Mouse (Mus musculus): ENCODE results near the gene Pdf. TPM values are rescaled to one million over a fixed set of nuclear protein-coding genes. Genes with fewer than 3 reads are reported as not detected.
A peak's percentile ranks its signal among the peaks of the same experiment; 100 is the strongest.
"Not testable (repeated sequence)": the region's sequence is repeated elsewhere in the genome, so short reads cannot be mapped to it uniquely, and the experiment has no call there.

Pdf gene
- total RNA-seq, 2 experiments from 2014 or later: 25.2 to 26.1 TPM

DNA sequence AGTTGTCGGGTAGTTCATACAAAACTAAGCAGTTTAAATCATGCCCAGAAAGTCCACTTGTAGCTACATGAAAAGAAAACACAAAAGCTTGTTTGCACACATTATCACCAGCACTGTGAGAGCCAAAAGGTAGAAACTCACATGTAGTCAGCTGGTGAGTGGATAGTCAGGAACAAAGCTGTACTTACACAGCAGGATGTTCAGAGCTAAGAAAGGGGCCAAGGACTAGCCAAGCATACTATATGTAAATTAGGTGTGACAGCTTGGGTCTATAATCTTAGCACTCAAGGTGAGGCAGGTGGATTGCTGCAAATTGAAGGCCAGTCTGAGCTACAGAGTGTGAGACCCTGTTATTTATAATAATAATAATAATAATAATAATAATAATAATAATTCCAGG, 14.2 kb upstream of the Pdf start:
- no peak for DNase-seq (ENCODE audit: low spot score in 2 of 2)
- H3K27ac ChIP-seq: no peak overlapping the region
- TF ChIP-seq CTCF (conservative IDR thresholded peaks at IDR 0.05): no peak
- H3K4me3 ChIP-seq: no peak overlapping the region

DNA sequence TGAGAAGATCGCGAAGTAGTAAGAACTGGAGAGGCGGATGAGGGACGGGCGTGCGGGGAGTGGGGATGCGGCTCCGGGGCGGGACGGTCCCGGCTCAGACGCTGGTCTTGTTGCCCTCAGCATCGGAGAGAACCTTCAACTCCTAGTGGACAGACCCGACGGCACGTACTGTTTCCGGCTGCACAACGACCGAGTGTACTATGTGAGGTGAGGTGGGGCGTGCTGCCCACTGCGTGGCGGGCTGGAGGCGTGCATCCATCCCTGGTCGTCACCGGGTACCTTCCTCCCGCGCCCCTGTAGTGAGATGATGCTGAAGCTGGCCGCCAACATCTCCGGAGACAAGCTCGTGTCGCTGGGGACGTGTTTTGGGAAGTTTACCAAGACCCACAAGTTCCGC, 8.6 kb upstream of the Pdf start:
- no peak for TF ChIP-seq CTCF (conservative IDR thresholded peaks at IDR 0.05)
- no peak for DNase-seq (ENCODE audit: low spot score in 2 of 2)
- H3K27ac ChIP-seq: peak overlapping the region; percentile 76

DNA sequence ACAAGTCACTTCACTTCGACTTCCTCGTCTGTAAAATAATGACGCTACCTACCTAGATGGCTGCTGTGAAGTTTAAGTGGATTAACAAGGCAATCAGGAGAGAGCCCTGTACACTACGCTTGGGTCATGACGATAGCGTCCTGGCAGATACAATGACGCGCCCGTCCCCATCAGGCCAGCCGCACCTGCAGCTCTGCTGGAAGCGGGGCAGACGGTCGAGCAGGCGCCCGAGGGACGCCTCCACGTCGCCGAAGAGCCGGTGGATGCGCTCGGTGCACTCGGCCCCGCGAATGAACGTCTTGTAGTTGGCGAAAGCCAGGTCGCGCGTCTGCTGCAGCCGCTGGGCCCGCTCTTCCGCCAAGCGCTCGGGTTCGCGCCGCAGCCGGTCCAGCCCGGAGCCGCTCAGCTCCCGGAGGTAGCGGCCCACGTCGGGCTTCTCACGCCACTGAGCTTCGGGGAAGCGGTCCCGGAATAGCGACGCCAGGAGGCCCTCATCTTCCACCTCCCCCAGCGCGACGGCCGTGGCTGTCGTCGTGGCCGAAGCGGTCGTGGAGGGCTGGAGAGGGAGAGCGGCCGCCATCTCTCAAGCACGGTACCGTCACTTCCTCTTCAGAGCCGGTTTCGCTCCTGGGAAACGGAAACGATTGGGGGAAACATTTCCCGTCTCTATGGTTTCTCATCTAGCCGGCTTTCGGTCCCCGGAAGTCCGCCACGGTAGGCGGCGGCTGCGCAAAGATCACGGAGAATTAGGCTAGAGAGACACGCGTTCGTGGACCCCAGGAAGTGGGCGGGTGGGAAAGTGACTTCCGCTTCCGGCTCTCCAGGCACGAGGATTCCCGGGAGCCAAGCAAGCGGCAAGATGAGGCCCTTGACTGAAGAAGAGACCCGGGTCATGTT, 7.9 kb upstream of the Pdf start, which contains the start of the genes Cog8 and Nip7:
TSS of gene Cog8 (minus strand) at position 614 of the 897 bp plus-strand sequence.
TSS of gene Nip7 (plus strand) at position 802 of the 897 bp plus-strand sequence.
- Histone ChIP-seq H3K27ac (peak within 1 kb of the TSS; percentile 93), H3K4me3 (peak within 1 kb of the TSS; percentile 93)
- TF ChIP-seq CTCF (conservative IDR thresholded peaks at IDR 0.05): no peak
- DNase-seq (ENCODE audit: low spot score in 2 of 2): peak; percentile 95 to 98

More for the DNA sequence above, 8.6 kb upstream of the Pdf start:
- H3K4me3 ChIP-seq: peak overlapping the region; percentile 93

DNA sequence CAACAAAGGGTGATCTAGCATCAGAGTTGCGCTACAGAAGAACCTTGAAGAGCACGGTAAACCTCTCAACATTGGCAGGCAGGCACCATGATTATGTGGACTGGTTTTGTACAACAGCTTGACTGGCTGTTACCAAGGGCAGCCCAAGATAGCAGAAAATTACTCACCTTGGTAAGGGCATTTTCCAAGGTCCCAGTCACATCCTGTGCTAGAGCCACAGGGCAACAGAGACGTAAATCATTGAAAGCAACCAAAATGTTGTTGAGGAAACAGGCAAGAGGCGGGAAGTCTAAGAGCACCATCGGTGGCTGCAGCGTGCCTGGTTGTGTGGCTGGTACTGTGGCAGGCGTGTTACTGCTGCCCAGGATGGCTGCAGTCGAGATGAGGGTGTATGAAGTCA, 3.6 kb upstream of the Pdf start:
- Histone ChIP-seq H3K27ac (no peak overlapping the region), H3K4me3 (no peak overlapping the region)
- DNase-seq (ENCODE audit: low spot score in 2 of 2): no peak
- no peak for TF ChIP-seq CTCF (conservative IDR thresholded peaks at IDR 0.05)

DNA sequence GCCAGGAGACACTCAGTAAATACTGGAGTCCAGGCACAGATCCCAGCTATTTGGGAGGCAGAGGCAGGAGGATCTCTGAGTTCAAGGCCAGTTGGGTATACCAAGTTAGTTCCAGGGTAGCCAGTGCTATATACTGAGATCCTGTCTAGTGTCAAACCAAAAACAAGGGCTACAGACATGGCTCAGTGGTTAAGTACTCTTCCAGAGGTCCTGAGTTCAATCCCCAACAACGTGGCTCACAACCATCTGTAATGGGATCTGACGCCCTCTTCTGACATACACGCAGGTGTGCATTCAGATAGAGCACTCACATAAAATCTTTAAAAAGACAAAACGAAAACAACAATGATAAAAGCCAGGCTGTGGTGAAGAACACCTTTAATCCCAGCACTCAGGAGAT, 1.1 kb upstream of the Pdf start:
- DNase-seq (ENCODE audit: low spot score in 2 of 2): no peak
- Histone ChIP-seq H3K27ac (no peak overlapping the region; the same call in 1 of the 2 replicates), H3K4me3 (peak overlapping the region; percentile 94; the same call in 1 of the 2 replicates)
- no peak for TF ChIP-seq CTCF (conservative IDR thresholded peaks at IDR 0.05)

DNA sequence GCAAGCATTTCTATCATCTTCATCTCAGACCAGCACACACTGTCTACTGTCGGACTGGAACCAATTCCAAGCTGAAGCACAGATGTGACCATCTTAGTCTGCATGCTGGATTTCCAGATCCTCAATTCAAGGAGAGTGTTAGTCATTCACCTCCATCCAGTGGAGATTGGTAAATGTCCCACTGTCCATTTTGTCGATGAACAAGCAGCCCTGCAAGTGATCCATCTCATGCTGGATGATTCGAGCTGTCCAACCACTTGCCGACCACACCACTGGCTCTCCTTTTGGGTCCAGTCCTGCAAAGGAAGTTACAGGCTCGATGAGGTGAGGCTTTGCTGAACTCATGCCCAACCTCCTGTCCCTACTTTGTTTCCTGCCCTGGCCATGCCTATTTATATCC, 1.4 kb downstream of the Pdf start:
- Histone ChIP-seq H3K4me3 (peak overlapping the region; percentile 94), H3K27ac (no peak overlapping the region)
- TF ChIP-seq CTCF (conservative IDR thresholded peaks at IDR 0.05): no peak
- no peak for DNase-seq (ENCODE audit: low spot score in 2 of 2)

DNA sequence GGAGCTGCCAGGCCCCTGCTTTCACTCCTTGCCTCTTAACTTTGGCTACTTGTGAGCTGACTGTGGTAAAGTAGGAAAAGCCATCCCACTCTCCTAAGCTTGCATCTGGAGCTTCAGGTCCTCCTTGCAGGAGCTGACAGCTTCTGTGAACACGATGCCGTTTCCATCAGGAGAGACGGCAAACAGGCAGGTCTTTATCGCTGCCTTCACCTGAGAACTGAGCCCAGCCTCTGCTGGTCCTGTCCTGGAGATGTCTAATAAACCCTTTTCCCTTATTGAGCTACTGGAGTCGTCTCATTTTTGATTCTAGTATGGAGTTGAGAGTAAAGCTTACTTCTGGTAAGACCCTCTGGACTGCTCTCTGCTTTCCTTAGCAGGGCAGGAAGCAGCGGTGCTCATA, 2.9 kb downstream of the Pdf start:
- no peak for DNase-seq (ENCODE audit: low spot score in 2 of 2)
- TF ChIP-seq CTCF (conservative IDR thresholded peaks at IDR 0.05): no peak
- no peak overlapping the region for H3K27ac ChIP-seq
- no peak overlapping the region for H3K4me3 ChIP-seq

DNA sequence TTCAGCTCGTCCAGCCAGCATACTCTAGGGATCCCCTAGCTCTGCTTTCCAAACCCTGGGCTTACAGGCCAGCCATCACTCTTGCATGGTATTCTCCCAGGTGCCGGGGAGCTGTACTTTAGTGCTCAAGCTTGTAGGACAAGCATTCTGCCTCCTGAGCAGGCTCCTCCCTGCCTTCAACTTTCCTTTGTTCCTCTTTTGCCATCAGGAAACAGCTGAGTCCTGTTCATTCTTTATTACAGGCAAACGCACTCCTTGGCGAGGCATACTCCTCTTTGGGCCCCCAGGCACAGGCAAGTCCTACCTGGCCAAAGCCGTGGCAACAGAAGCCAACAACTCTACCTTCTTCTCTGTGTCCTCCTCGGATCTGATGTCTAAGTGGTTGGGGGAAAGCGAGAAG, 7.8 kb downstream of the Pdf start:
- no peak for TF ChIP-seq CTCF (conservative IDR thresholded peaks at IDR 0.05)
- Histone ChIP-seq H3K27ac (no peak overlapping the region), H3K4me3 (no peak overlapping the region)
- DNase-seq (ENCODE audit: low spot score in 2 of 2): no peak

DNA sequence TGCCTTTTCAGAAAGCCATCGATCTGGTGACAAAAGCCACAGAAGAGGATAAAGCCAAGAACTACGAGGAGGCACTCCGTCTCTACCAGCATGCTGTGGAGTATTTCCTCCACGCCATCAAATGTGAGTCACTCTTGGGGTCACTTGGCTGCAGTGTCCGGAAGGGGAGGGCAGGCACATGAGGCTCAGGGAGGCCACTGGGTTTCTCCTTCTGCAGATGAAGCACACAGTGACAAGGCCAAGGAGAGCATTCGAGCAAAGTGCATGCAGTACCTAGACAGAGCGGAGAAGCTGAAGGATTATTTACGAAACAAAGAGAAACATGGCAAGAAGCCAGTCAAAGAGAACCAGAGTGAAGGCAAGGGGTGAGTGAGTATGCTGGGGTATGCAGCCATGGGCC, 11.8 kb downstream of the Pdf start:
- DNase-seq (ENCODE audit: low spot score in 2 of 2): no peak
- no peak for TF ChIP-seq CTCF (conservative IDR thresholded peaks at IDR 0.05)
- Histone ChIP-seq H3K27ac (no peak overlapping the region), H3K4me3 (no peak overlapping the region)

DNA sequence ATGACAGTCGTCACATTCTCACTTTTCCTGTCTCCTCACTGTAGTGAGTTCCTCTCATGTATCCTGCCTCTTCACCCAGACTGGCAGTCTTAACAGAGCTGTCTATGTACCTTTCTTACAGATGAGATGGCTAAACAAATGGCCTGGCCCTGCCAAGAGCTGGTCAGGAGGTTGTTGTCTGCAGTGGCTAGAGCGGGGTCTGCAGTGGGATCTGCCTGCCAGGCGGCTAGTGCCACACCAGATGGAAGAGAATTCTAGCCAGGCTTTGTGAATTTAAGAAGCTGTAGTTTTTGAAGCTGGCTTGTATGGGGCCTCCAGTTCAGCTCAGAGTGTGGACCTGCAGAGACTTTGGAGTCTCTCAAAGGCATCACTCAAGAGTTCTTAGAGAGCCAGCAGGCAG, 12.8 kb downstream of the Pdf start:
- no peak for DNase-seq (ENCODE audit: low spot score in 2 of 2)
- H3K4me3 ChIP-seq: no peak overlapping the region
- TF ChIP-seq CTCF (conservative IDR thresholded peaks at IDR 0.05): no peak
- H3K27ac ChIP-seq: no peak overlapping the region

DNA sequence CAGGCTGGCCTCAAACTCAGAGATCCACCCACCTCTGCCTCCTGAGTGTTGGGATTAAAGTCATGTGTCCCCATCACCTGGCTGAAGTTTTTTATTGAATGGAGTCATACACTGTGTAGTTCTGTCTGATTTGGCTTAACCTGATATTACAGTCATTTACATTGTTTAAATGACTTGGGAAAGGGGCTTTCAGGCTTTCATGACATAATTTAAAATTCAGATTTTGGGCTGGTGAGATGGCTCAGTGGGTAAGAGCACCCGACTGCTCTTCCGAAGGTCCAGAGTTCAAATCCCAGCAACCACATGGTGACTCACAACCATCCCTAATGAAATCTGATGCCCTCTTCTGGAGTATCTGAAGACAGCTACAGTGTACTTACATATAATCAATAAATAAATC, 14.8 kb downstream of the Pdf start:
- H3K27ac ChIP-seq; H3K4me3 ChIP-seq; DNase-seq (ENCODE audit: low spot score in 2 of 2): not testable (repeated sequence)
- peak; percentile 36 for TF ChIP-seq CTCF (conservative IDR thresholded peaks at IDR 0.05)

DNA sequence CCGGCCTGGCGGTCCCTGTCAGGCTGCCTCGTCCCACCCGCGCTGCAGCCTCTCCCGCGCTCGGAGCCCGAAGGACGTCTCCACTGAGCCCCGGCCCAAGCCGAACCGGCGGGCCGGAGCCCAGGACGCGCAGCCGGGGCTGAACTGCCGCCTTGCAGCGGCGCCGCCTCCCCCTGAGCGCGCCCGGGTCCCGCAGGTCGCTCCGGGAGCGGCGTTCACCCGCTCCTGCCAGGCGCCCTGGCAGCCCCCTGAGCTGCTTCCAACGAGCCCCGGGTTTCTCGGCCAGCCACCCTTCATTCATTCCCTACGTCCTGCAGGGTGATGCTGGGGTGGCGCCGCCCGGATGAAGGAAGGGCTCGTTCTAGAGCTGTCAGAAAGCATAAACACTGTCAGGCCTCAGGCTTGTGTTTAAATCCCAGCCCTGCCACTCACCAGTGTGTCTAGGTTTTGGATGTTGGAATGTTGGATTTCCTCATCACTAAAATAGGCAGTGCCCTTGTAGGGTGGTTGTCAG, 16.8 kb downstream of the Pdf start:
- DNase-seq (ENCODE audit: low spot score in 2 of 2): peak in 1 of 2 experiments; percentile 20
- Histone ChIP-seq H3K4me3 (peak overlapping the region; percentile 88), H3K27ac (peak overlapping the region; percentile 93)
- no peak for TF ChIP-seq CTCF (conservative IDR thresholded peaks at IDR 0.05)

GRCm38 (mm10) chr8:107030650-107031576, 17.5 kb downstream of the Pdf start, which contains the start of gene Vps4a:
Gene Vps4a (plus strand): TSS chr8:107031222.
- peak; percentile 95 to 97 for DNase-seq (ENCODE audit: low spot score in 2 of 2)
- Histone ChIP-seq H3K27ac (peak within 1 kb of the TSS; percentile 93), H3K4me3 (peak within 1 kb of the TSS; percentile 88)
- TF ChIP-seq CTCF (conservative IDR thresholded peaks at IDR 0.05): peak; percentile 99
